Mouse (Mus musculus): ENCODE results near the gene Mamdc2.

GRCm38 (mm10) chr19:23353881-23354401 is 94.3 kb downstream of the Mamdc2 start:
- TF ChIP-seq CTCF (IDR thresholded peaks at IDR 0.05; ENCODE audit: low read depth, low read length) = no peak
- TF ChIP-seq POLR2A (IDR thresholded peaks at IDR 0.05; ENCODE audit: borderline replicate concordance, low read depth, low read length) = no peak
